Mouse (Mus musculus) hindbrain, embryonic 15.5 days (tissue): ENCODE data around the gene Gm21973. TPM values are rescaled to one million over a fixed set of nuclear protein-coding genes. Genes with fewer than 3 reads are reported as not detected.

Experiments used
- ATAC-seq: fragments of 200-750 bp; cut with Nextera tagmentation; 2 replicates; pipeline ENCODE4 v1.8.0; 2017; ENCODE audit warnings: low read depth, moderate number of reproducible peaks, moderate TSS enrichment; ENCODE audit not compliant: low FRiP score
- H3K27ac ChIP-seq: fragments of 300-500 bp; sonication (generic); replicated peaks from 2 replicates; pipeline ENCODE4 v1.5.1; 2015; ENCODE audit warnings: mild to moderate bottlenecking, inconsistent platforms
- H3K27me3 ChIP-seq: fragments of 300-500 bp; sonication (generic); 2 replicates; pipeline ENCODE4 v1.6.1; 2015; ENCODE audit warnings: control low read depth, inconsistent platforms
- H3K36me3 ChIP-seq: fragments of 300-500 bp; sonication (generic); 2 replicates; pipeline ENCODE4 v1.6.1; 2015; ENCODE audit warnings: control low read depth, inconsistent platforms
- H3K4me1 ChIP-seq: fragments of 300-500 bp; sonication (generic); replicated peaks from 2 replicates; pipeline ENCODE4 v1.6.1; 2015; ENCODE audit warnings: control low read depth, inconsistent platforms
- H3K4me2 ChIP-seq: fragments of 300-500 bp; sonication (generic); 2 replicates; pipeline ENCODE4 v1.6.1; 2015; ENCODE audit warnings: moderate library complexity, mild to moderate bottlenecking, inconsistent platforms
- H3K4me3 ChIP-seq: fragments of 300-500 bp; sonication (generic); 2 replicates; pipeline ENCODE4 v1.5.1; 2015; ENCODE audit warnings: mild to moderate bottlenecking, inconsistent platforms
- H3K9ac ChIP-seq: fragments of 300-500 bp; sonication (generic); 2 replicates; pipeline ENCODE4 v1.6.1; 2015; ENCODE audit warnings: inconsistent platforms
- H3K9me3 ChIP-seq: fragments of 300-500 bp; sonication (generic); 2 replicates; pipeline ENCODE4 v1.6.1; 2016; ENCODE audit warnings: control low read depth, inconsistent platforms
- WGBS: fragments of 180-500 bp; shearing (Covaris S2); methylation state at CpG from one replicate; pipeline ENCODE4 v1.1.7; 2015; 5-methylcytosine and 5-hydroxymethylcytosine counted together
- polyA plus RNA-seq: library from polyadenylated mRNA; unstranded; fragments of >200 nt; fragmentation: Nextera tagmentation; extraction: Ambion mirVana; gene quantifications from 2 replicates; pipeline ENCODE4 v1.2.1, GENCODE M21; 2015

Gm21973 gene
- polyA plus RNA-seq, 1 experiment from 2014 or later: not detected

DNA sequence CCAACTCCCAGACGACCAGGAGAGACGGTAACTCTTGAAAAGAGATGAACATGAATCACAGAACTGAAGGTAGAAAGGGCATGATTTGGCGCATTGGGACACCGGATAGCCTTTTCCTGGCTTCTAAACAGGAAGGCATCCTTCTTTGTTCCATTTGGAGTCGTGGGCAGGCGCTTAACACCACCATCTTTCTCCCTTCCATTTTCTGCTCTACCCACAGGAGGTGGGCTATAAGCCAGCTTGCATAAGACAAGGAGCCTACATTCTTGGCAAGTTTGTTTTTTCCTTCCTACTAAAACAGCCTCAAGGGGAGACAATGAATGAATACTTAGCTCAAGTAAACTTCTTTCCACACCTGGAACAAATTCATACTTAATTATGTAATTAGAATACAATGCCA, 88.5 kb downstream of the Gm21973 start:
- Histone ChIP-seq H3K9me3 (no peaks in the 10 kb centered on the region), H3K36me3 (no peaks in the 10 kb centered on the region), H3K27me3 (no peaks in the 10 kb centered on the region), H3K4me1 (no peaks in the 10 kb centered on the region), H3K27ac (no peak overlapping the region), H3K9ac (no peak overlapping the region), H3K4me3 (no peak overlapping the region), H3K4me2 (no peak overlapping the region)
- WGBS: 87% methylated on average over 6 of the region's 6 CpGs
- no peak for ATAC-seq

DNA sequence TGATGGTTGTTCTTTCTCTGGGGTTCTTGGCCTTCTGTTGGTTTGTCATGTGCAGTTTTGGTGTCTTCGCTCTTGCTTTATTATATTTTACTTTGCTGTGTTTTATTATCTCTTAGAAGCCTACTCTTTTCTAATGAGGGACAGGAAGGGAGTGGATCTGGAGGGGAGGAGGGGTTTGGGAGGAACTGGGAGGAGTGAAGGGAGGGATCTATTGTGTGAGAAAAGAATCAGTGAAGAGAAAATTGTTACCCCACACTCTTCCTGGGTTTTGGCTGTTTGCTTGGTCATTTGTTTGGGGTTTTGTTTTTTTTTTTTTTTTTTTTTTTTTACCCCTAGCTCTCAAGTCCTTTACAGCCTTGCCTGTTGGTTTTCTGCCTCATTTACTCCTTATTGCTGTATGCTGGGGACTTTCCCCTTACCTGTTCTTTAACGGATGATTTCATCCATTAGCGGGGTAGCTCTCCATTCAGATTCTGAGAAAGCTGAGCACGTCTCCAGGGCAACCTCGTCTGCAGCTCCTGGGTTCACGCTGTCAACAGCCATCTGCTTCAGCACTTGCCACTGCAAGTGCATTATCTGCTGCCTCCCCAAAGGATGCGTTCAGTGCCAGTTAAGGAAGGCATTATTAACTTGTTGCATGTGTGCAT, 96.1 kb downstream of the Gm21973 start:
- 11% methylated on average over 7 of the region's 7 CpGs for WGBS
- Histone ChIP-seq H3K36me3 (no peaks in the 10 kb centered on the region), H3K4me3 (no peak overlapping the region), H3K4me1 (peaks cover 8% of the 10 kb centered on the region), H3K27ac (no peak overlapping the region), H3K9ac (no peak overlapping the region), H3K9me3 (no peaks in the 10 kb centered on the region), H3K27me3 (no peaks in the 10 kb centered on the region), H3K4me2 (no peak overlapping the region)
- peak; percentile 85 for ATAC-seq

DNA sequence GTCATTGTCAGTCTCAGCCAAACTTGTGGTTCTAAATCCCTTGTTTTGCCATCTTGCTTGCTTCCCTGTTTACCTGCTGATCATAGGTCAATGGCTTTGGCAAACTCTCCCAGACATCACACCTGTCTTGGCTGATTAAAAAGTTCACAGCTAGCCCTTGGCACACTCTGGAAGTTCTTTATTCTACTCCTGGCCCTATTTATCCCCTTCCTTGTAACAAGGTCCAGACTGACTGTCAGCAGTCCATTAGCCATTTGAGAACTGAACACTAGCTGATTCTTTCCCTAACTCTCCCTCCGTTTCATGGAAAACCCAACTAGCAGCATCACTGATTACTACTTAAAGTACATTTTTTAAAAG, 96.6 kb downstream of the Gm21973 start:
- Histone ChIP-seq H3K4me1 (peaks cover 8% of the 10 kb centered on the region), H3K27me3 (no peaks in the 10 kb centered on the region), H3K9ac (no peak overlapping the region), H3K36me3 (no peaks in the 10 kb centered on the region), H3K4me2 (no peak overlapping the region), H3K9me3 (no peaks in the 10 kb centered on the region), H3K4me3 (no peak overlapping the region), H3K27ac (no peak overlapping the region)
- ATAC-seq: peak; percentile 36; the same call in 1 of the 2 replicates
- WGBS: 23% methylated on average over 1 of the region's 1 CpGs

Other genes starting within 250 kb of the Gm21973 start
- gene Prlr, start 148.1 kb upstream of the Gm21973 start, polyA plus RNA-seq: 1.2 and 1.8 TPM in 2 replicates
- not detected in 2 replicates for gene Agxt2, start 33.2 kb downstream of the Gm21973 start, polyA plus RNA-seq
- gene Dnajc21, start 145.1 kb downstream of the Gm21973 start, polyA plus RNA-seq: 13.6 and 13.8 TPM in 2 replicates
- 45.0 and 50.1 TPM in 2 replicates for gene Brix1, start 160.6 kb downstream of the Gm21973 start, polyA plus RNA-seq
- 25.6 and 25.9 TPM in 2 replicates for gene Rad1, start 160.6 kb downstream of the Gm21973 start, polyA plus RNA-seq
- not detected in 2 replicates for gene Ttc23l, start 233.3 kb downstream of the Gm21973 start, polyA plus RNA-seq